Mouse (Mus musculus): ENCODE data around the gene Arid2.

- TF ChIP-seq CTCF (IDR thresholded peaks at IDR 0.05; ENCODE audit: low read depth), result no peak
- TF ChIP-seq EP300 (optimal IDR thresholded peaks at IDR 0.05), result no peak
Observed at GRCm38 (mm10) chr15:96297078-96297590, 9.8 kb downstream of the Arid2 start.

Measured in stomach, postnatal 0 days (tissue).